Mouse (Mus musculus) heart, postnatal 4 days (tissue): Measurements from ENCODE around the gene Shroom4. TPM values are rescaled to one million over a fixed set of nuclear protein-coding genes. Genes with fewer than 3 reads are reported as not detected.
"Not testable (repeated sequence)": the region's sequence is repeated elsewhere in the genome, so short reads cannot be mapped to it uniquely, and the experiment has no call there.

Experiments
- DNase-seq: peaks from one replicate; pipeline ENCODE4 v3.0.0; 2021
- total RNA-seq, 2 experiments: library from RNA; stranded (reverse); gene quantifications; 2 replicates each; pipeline ENCODE4 v1.2.3; 2021

Shroom4 gene
- total RNA-seq: 10 to 100 TPM; 18.8 to 20.9 TPM

GRCm38 (mm10) chrX:6399626-6400397 is at the start of gene Shroom4:
Gene Shroom4 (plus strand): TSS chrX:6399854.
- DNase-seq: peak; percentile 58

GRCm38 (mm10) chrX:6356876-6357275 is 42.8 kb upstream of the Shroom4 start:
- DNase-seq: no peak

- no peak for DNase-seq
Observed at GRCm38 (mm10) chrX:6357503-6358114, 42.0 kb upstream of the Shroom4 start.

- no peak for DNase-seq
Observed at GRCm38 (mm10) chrX:6368822-6369221, 30.8 kb upstream of the Shroom4 start.

GRCm38 (mm10) chrX:6370706-6371105 is 28.9 kb upstream of the Shroom4 start:
- no peak for DNase-seq

GRCm38 (mm10) chrX:6393861-6394260 is 5.8 kb upstream of the Shroom4 start:
- DNase-seq: no peak

GRCm38 (mm10) chrX:6399193-6399592 is 461 bp upstream of the Shroom4 start:
- DNase-seq: no peak

GRCm38 (mm10) chrX:6400398-6401020 is 855 bp downstream of the Shroom4 start:
- peak; percentile 39 for DNase-seq

GRCm38 (mm10) chrX:6402921-6403320 is 3.3 kb downstream of the Shroom4 start:
- no peak for DNase-seq

GRCm38 (mm10) chrX:6409114-6409513 is 9.5 kb downstream of the Shroom4 start:
- DNase-seq: no peak

GRCm38 (mm10) chrX:6415412-6415811 is 15.8 kb downstream of the Shroom4 start:
- DNase-seq: no peak

- DNase-seq: no peak
Observed at GRCm38 (mm10) chrX:6415936-6416335, 16.3 kb downstream of the Shroom4 start.

- DNase-seq: no peak
Observed at GRCm38 (mm10) chrX:6418140-6418539, 18.5 kb downstream of the Shroom4 start.

GRCm38 (mm10) chrX:6435260-6435659 is 35.6 kb downstream of the Shroom4 start:
- DNase-seq: no peak

GRCm38 (mm10) chrX:6446422-6446821 is 46.8 kb downstream of the Shroom4 start:
- no peak for DNase-seq

GRCm38 (mm10) chrX:6448001-6448400 is 48.3 kb downstream of the Shroom4 start:
- no peak for DNase-seq

GRCm38 (mm10) chrX:6453220-6453619 is 53.6 kb downstream of the Shroom4 start:
- DNase-seq: no peak

- not testable (repeated sequence) for DNase-seq
Observed at GRCm38 (mm10) chrX:6469251-6469650, 69.6 kb downstream of the Shroom4 start.

GRCm38 (mm10) chrX:6472563-6472962 is 72.9 kb downstream of the Shroom4 start:
- DNase-seq: not testable (repeated sequence)

GRCm38 (mm10) chrX:6475177-6475576 is 75.5 kb downstream of the Shroom4 start:
- no peak for DNase-seq

- no peak for DNase-seq
Observed at GRCm38 (mm10) chrX:6482268-6482667, 82.6 kb downstream of the Shroom4 start.

- DNase-seq: no peak
Observed at GRCm38 (mm10) chrX:6483817-6484216, 84.2 kb downstream of the Shroom4 start.

- DNase-seq: no peak
Observed at GRCm38 (mm10) chrX:6490433-6490832, 90.8 kb downstream of the Shroom4 start.

GRCm38 (mm10) chrX:6495456-6495855 is 95.8 kb downstream of the Shroom4 start:
- no peak for DNase-seq
